Mouse (Mus musculus): ENCODE measurements around the gene Olfr494.

The Olfr494 gene

GRCm38 (mm10) chr7:108365035-108365434 is at the start of gene Olfr494:
Olfr494 (plus strand) TSS chr7:108365335.
- no peak for DNase-seq (ENCODE audit: low read depth)

GRCm38 (mm10) chr7:108323574-108323973 is 41.6 kb upstream of the Olfr494 start, which contains the start of gene Olfr492:
Olfr492 (minus strand) TSS chr7:108323674.
- DNase-seq (ENCODE audit: low read depth) = no peak

GRCm38 (mm10) chr7:108346879-108347278 is 18.3 kb upstream of the Olfr494 start, which contains the start of gene Olfr493:
Olfr493 (minus strand) TSS chr7:108346979.
- DNase-seq (ENCODE audit: low read depth) = no peak

GRCm38 (mm10) chr7:108392867-108393266 is 27.7 kb downstream of the Olfr494 start, which contains the start of gene Olfr495:
Olfr495 (plus strand) TSS chr7:108393167.
- DNase-seq (ENCODE audit: low read depth) = no peak
